Mouse (Mus musculus): ENCODE measurements around the gene Tmem117.
A peak's percentile ranks its signal among the peaks of the same experiment; 100 is the strongest.

Gene Tmem117

GRCm38 (mm10) chr15:94893201-94893600 is 264.2 kb downstream of the Tmem117 start:
- DNase-seq (ENCODE audit: inconsistent ontology term), result no peak

- DNase-seq (ENCODE audit: inconsistent ontology term), result no peak
Measured at GRCm38 (mm10) chr15:94894086-94894485, 265.1 kb downstream of the Tmem117 start.

- DNase-seq (ENCODE audit: inconsistent ontology term), result no peak
Measured at GRCm38 (mm10) chr15:94895681-94896080, 266.6 kb downstream of the Tmem117 start.

GRCm38 (mm10) chr15:94903188-94903587 is 274.2 kb downstream of the Tmem117 start:
- DNase-seq (ENCODE audit: inconsistent ontology term), result no peak

GRCm38 (mm10) chr15:94904672-94905407 is 275.8 kb downstream of the Tmem117 start:
- DNase-seq (ENCODE audit: inconsistent ontology term), result no peak

GRCm38 (mm10) chr15:94921672-94922071 is 292.6 kb downstream of the Tmem117 start:
- no peak for DNase-seq (ENCODE audit: inconsistent ontology term)

GRCm38 (mm10) chr15:94927986-94928385 is 299.0 kb downstream of the Tmem117 start:
- no peak for DNase-seq (ENCODE audit: inconsistent ontology term)

- DNase-seq (ENCODE audit: inconsistent ontology term), result no peak
Measured at GRCm38 (mm10) chr15:94930743-94931142, 301.7 kb downstream of the Tmem117 start.

- DNase-seq (ENCODE audit: inconsistent ontology term), result no peak
Measured at GRCm38 (mm10) chr15:94933044-94933443, 304.0 kb downstream of the Tmem117 start.

- no peak for DNase-seq (ENCODE audit: inconsistent ontology term)
Measured at GRCm38 (mm10) chr15:94933480-94933879, 304.4 kb downstream of the Tmem117 start.

GRCm38 (mm10) chr15:94941954-94942353 is 312.9 kb downstream of the Tmem117 start:
- DNase-seq (ENCODE audit: inconsistent ontology term), result no peak

- no peak for DNase-seq (ENCODE audit: inconsistent ontology term)
Measured at GRCm38 (mm10) chr15:94942465-94942864, 313.4 kb downstream of the Tmem117 start.

- DNase-seq (ENCODE audit: inconsistent ontology term), result no peak
Measured at GRCm38 (mm10) chr15:94943891-94944290, 314.9 kb downstream of the Tmem117 start.

GRCm38 (mm10) chr15:94951382-94952048 is 322.5 kb downstream of the Tmem117 start:
- no peak for DNase-seq (ENCODE audit: inconsistent ontology term)

- no peak for DNase-seq (ENCODE audit: inconsistent ontology term)
Measured at GRCm38 (mm10) chr15:94956697-94957096, 327.7 kb downstream of the Tmem117 start.

GRCm38 (mm10) chr15:94957202-94957601 is 328.2 kb downstream of the Tmem117 start:
- no peak for DNase-seq (ENCODE audit: inconsistent ontology term)

GRCm38 (mm10) chr15:94967004-94967403 is 338.0 kb downstream of the Tmem117 start:
- DNase-seq (ENCODE audit: inconsistent ontology term), result no peak

GRCm38 (mm10) chr15:94968403-94969180 is 339.6 kb downstream of the Tmem117 start:
- DNase-seq (ENCODE audit: inconsistent ontology term), result peak; percentile 27

GRCm38 (mm10) chr15:94981798-94982197 is 352.8 kb downstream of the Tmem117 start:
- no peak for DNase-seq (ENCODE audit: inconsistent ontology term)

- DNase-seq (ENCODE audit: inconsistent ontology term), result no peak
Measured at GRCm38 (mm10) chr15:94995352-94995751, 366.3 kb downstream of the Tmem117 start.

- DNase-seq (ENCODE audit: inconsistent ontology term), result peak; percentile 59
Measured at GRCm38 (mm10) chr15:95005121-95005824, 376.2 kb downstream of the Tmem117 start.

GRCm38 (mm10) chr15:95022251-95022650 is 393.2 kb downstream of the Tmem117 start:
- no peak for DNase-seq (ENCODE audit: inconsistent ontology term)
